Comparison of ENCODE assay signal across 8 mouse cellular contexts in genomic region chr12:76417433-76417854, GRCm38 (mm10). TPM values are rescaled to one million over a fixed set of nuclear protein-coding genes. Genes with fewer than 3 reads are reported as not detected.
DNase-seq lines count a peak whose midpoint lies in the region; ATAC-seq lines count a peak whose summit lies in the region.

Ppp1r36 (plus strand) TSS chr12:76417538.

- H3K9me3 ChIP-seq in heart, embryonic 10.5 days = no peaks in the 10 kb centered on the region; the same call in 1 of the 2 replicates
- H3K9me3 ChIP-seq in kidney, embryonic 15.5 days (replicated peaks) = peaks cover 4% of the 10 kb centered on the region; the same call in 1 of the 2 replicates
- H3K9me3 ChIP-seq in stomach, embryonic 15.5 days = no peaks in the 10 kb centered on the region

- H3K9ac ChIP-seq in kidney, embryonic 15.5 days = peak within 1 kb of the TSS; percentile 43
- H3K9ac ChIP-seq in stomach, embryonic 15.5 days = peak within 1 kb of the TSS; percentile 12; the same call in 1 of the 2 replicates

- DNase-seq in ovary, postnatal 36 days (ENCODE audit: low spot score) = peak; percentile 39
- no peak for DNase-seq in ovary, postnatal 10 days (ENCODE audit: low spot score)
- DNase-seq in heart, embryonic 10.5 days (ENCODE audit: low spot score) = peak; percentile 82
- peak; percentile 41 for DNase-seq in lung, postnatal 10 days
- no peak for DNase-seq in layer of hippocampus, adult 18-20 months (ENCODE audit: low spot score in 2 of 2)
- DNase-seq in right cerebral cortex, postnatal 25 days = no peak

- H3K27me3 ChIP-seq in heart, embryonic 10.5 days (ENCODE audit: insufficient read depth, poor library complexity, severe bottlenecking) = 0 out of 2 replicates have a peak, but pooled peaks cover 5% of the 10 kb centered on the region
- H3K27me3 ChIP-seq in kidney, embryonic 15.5 days = no peaks in the 10 kb centered on the region
- no peaks in the 10 kb centered on the region for H3K27me3 ChIP-seq in stomach, embryonic 15.5 days (replicated peaks)

- ATAC-seq in kidney, embryonic 15.5 days (replicated peaks; ENCODE audit: low FRiP score) = peak; percentile 90
- peak; percentile 72; the same call in 1 of the 2 replicates for ATAC-seq in stomach, embryonic 15.5 days (ENCODE audit: insufficient read depth, low FRiP score, low read depth)

- peak within 1 kb of the TSS; percentile 83 for H3K27ac ChIP-seq in heart, embryonic 10.5 days
- peak within 1 kb of the TSS; percentile 45 for H3K27ac ChIP-seq in kidney, embryonic 15.5 days
- H3K27ac ChIP-seq in stomach, embryonic 15.5 days = no peak within 1 kb of the TSS

- no peaks in the 10 kb centered on the region for H3K36me3 ChIP-seq in heart, embryonic 10.5 days
- H3K36me3 ChIP-seq in kidney, embryonic 15.5 days = no peaks in the 10 kb centered on the region
- no peaks in the 10 kb centered on the region for H3K36me3 ChIP-seq in stomach, embryonic 15.5 days

- 1% methylated on average over 37 of the region's 37 CpGs for WGBS in heart, embryonic 10.5 days
- WGBS in kidney, embryonic 15.5 days = 1% methylated on average over 37 of the region's 37 CpGs
- WGBS in stomach, embryonic 15.5 days = 2% methylated on average over 37 of the region's 37 CpGs

- peak within 1 kb of the TSS; percentile 83 for H3K4me2 ChIP-seq in kidney, embryonic 15.5 days
- peak within 1 kb of the TSS; percentile 71 for H3K4me2 ChIP-seq in stomach, embryonic 15.5 days

- H3K4me1 ChIP-seq in heart, embryonic 10.5 days = peaks cover 8% of the 10 kb centered on the region
- peaks cover 8% of the 10 kb centered on the region; the same call in 1 of the 2 replicates for H3K4me1 ChIP-seq in kidney, embryonic 15.5 days
- H3K4me1 ChIP-seq in stomach, embryonic 15.5 days = peaks cover 8% of the 10 kb centered on the region; the same call in 1 of the 2 replicates

- H3K4me3 ChIP-seq in heart, embryonic 10.5 days = peak within 1 kb of the TSS; percentile 59
- peak within 1 kb of the TSS; percentile 49 for H3K4me3 ChIP-seq in kidney, embryonic 15.5 days (replicated peaks)
- peak within 1 kb of the TSS; percentile 42 for H3K4me3 ChIP-seq in stomach, embryonic 15.5 days (replicated peaks)

RNA-seq across cellular contexts. Expression of gene Ppp1r36, which starts in this region (rescaled TPM):
- polyA plus RNA-seq in heart, embryonic 10.5 days (2016; fragmentation: Nextera tagmentation; extraction: Ambion mirVana) = 1.8 and 3.0 TPM in 2 replicates
- 3.1 and 4.3 TPM in 2 replicates for polyA plus RNA-seq in kidney, embryonic 15.5 days (2015; fragmentation: Nextera tagmentation; extraction: Ambion mirVana)
- 2.9 and 3.2 TPM in 2 replicates for polyA plus RNA-seq in stomach, embryonic 15.5 days (2015; fragmentation: Nextera tagmentation; extraction: Ambion mirVana)
- total RNA-seq in layer of hippocampus, adult 18-20 months (2021) = 1 to 10 TPM; 1.5 to 1.9 TPM

Comparison
In these comparisons a context has a peak if more than half of its experiments do, and no peak if none do; other contexts are left out.
1. DNase-seq: peak in ovary, postnatal 36 days (single experiment), heart, embryonic 10.5 days (single experiment) and lung, postnatal 10 days (single experiment); none in ovary, postnatal 10 days (single experiment), layer of hippocampus, adult 18-20 months (0 of 2) and right cerebral cortex, postnatal 25 days (single experiment).
2. Peak in every context shown above with its lines, with median percentiles within 50 percentile points of each other: H3K4me3 ChIP-seq.